Mouse (Mus musculus) small intestine, adult 2 months (tissue): Measurements from ENCODE around the gene Dpyd. TPM values are rescaled to one million over a fixed set of nuclear protein-coding genes. Genes with fewer than 3 reads are reported as not detected.

Experiments
- H3K27ac ChIP-seq: fragments of 200-500 bp; 2 replicates; pipeline ENCODE4 v1.5.1; 2012; ENCODE audit warnings: low read depth, low read length, control low read depth, inconsistent platforms; ENCODE audit not compliant: insufficient read depth
- H3K27me3 ChIP-seq: fragments of 200-500 bp; 2 replicates; pipeline ENCODE4 v1.6.1; 2012; ENCODE audit warnings: mild to moderate bottlenecking, moderate library complexity, low read length, inconsistent platforms; ENCODE audit not compliant: control insufficient read depth, insufficient read depth
- H3K36me3 ChIP-seq: fragments of 200-500 bp; 2 replicates; pipeline ENCODE4 v1.6.1; 2012; ENCODE audit warnings: mild to moderate bottlenecking, low read length, control low read depth, inconsistent platforms; ENCODE audit not compliant: control insufficient read depth, insufficient read depth
- H3K4me1 ChIP-seq: fragments of 200-500 bp; 2 replicates; pipeline ENCODE4 v1.6.1; 2012; ENCODE audit warnings: low read length, inconsistent platforms, mixed read lengths; ENCODE audit not compliant: control insufficient read depth, insufficient read depth, insufficient read length
- H3K4me3 ChIP-seq: fragments of 200-500 bp; 2 replicates; pipeline ENCODE4 v1.5.1; 2012; ENCODE audit warnings: low read depth, mild to moderate bottlenecking, control low read depth, inconsistent platforms, low read length, moderate library complexity
- CTCF ChIP-seq: fragments of 200-500 bp; IDR thresholded peaks from 2 replicates; pipeline ENCODE4 v1.5.1; 2012; ENCODE audit warnings: low read depth, mild to moderate bottlenecking, control low read depth, inconsistent platforms, low read length, moderate library complexity, mixed read lengths; ENCODE audit not compliant: insufficient replicate concordance, insufficient read length; ENCODE audit errors: extremely low read depth
- POLR2A ChIP-seq: fragments of 200-500 bp; IDR thresholded peaks from 2 replicates; pipeline ENCODE4 v1.6.1; 2012; ENCODE audit warnings: low read depth, mild to moderate bottlenecking, control low read depth, inconsistent platforms, low read length, moderate library complexity
- WGBS: fragments of 180-500 bp; shearing (Covaris S2); methylation state at CpG from one replicate; pipeline ENCODE4 v1.1.7; 2018; 5-methylcytosine and 5-hydroxymethylcytosine counted together
- polyA plus RNA-seq: library from polyadenylated mRNA; depleted of rRNA; stranded (reverse); fragments of >200 nt; gene quantifications from 2 replicates; pipeline ENCODE4 v1.2.3, GENCODE M21; 2012

Dpyd gene
- polyA plus RNA-seq, 1 experiment: 13.4 TPM

DNA sequence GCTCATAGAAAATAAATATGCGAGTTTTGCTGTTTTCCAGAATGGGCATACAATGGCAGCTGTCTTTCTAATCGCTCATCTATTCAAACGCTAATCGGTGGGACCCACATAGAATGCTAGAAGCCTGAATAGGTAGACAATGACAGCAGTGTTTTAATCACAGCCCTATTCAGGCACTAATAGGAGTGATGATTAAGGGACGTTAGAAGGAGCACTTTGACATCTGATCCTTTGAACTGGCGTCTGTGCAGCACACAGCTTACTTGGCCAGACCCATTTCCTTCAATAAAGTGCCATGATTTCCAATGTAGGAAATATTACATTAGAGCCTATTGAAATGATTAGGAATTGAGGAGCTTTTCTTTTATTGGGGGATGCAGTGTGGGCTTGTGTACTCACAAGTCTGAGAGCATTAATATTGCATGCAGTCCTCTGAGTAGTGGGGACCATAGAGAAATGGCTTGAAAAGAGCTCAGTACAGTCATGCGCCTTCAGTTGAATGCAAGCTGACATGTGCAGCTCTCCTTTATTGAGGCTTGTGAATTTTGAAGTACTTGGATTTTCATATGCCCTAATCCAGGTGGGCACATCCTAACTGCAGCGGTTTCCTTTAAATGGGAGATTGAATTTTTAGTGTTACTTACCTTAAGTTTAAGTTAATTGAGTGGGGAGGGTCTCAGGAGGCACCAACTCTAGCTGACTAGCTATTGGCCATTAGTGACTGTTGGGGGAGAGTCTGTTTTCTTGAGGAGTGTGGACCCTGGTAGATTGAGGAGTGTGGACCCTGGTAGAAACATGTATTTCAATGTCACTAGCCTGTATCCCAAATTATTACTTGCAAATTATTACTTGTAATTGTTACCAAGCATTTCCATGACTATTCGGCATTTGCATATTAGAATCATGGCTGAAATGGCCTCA, 64.8 kb downstream of the Dpyd start:
- Histone ChIP-seq H3K36me3 (peaks cover 1% of the 10 kb centered on the region; the same call in 1 of the 2 replicates), H3K4me1 (peaks cover 4% of the 10 kb centered on the region; the same call in 1 of the 2 replicates), H3K4me3 (no peak overlapping the region), H3K27ac (no peak overlapping the region), H3K27me3 (no peaks in the 10 kb centered on the region)
- WGBS: 77% methylated on average over 9 of the region's 9 CpGs
- no peak for TF ChIP-seq POLR2A
- no peak for TF ChIP-seq CTCF

DNA sequence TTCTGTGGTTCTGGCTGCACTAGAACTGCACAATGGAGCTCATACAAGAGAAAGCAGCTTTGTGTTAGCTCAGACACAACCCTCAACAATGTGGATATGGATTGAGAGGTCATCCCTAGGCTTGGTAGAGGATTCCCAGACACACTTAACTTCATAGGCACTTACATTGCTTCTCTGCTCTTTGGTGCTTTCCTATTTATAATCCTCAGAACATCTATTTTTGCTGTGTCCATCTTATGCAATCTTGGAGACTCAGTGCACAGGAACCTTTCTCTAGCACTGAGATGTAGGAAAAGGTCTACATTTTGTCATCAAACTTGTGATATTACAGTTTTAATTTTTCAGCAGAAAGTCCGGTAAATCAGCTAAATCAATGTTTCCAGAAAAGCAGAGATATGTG, 67.8 kb downstream of the Dpyd start:
- H3K27ac ChIP-seq: no peak overlapping the region
- TF ChIP-seq CTCF (no peak), POLR2A (no peak)
- 91% methylated on average over 1 of the region's 1 CpGs for WGBS
- no peaks in the 10 kb centered on the region for H3K27me3 ChIP-seq
- no peak overlapping the region for H3K4me3 ChIP-seq
- peaks cover 1% of the 10 kb centered on the region; the same call in 1 of the 2 replicates for H3K36me3 ChIP-seq
- H3K4me1 ChIP-seq: peaks cover 4% of the 10 kb centered on the region; the same call in 1 of the 2 replicates

DNA sequence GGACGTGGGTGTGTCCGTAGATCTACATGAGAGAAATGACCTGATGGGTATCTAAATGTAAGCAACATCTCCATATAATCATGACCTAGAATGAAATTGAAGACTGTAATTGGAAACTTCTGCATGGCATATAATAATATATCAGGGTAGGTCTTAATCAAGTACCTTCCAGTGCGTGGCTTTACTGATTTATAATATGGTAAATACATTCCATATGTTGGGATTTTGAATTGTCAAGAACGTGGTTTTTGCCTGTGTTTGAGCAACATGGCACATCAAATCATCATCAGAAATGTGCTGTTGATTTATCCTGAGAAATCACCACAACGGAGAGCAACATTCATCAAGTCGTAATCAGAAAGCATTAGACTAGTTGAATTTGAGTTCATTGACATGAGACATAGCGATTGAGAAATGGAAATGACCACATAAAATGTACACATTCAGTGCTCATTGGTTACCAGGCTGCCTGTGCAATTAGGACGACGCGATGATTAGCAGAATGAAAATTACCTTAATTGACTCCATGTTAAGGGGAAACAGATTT, 84.2 kb downstream of the Dpyd start:
- H3K36me3 ChIP-seq: 0 out of 2 replicates have a peak, but pooled peaks cover 3% of the 10 kb centered on the region
- no peak overlapping the region for H3K27ac ChIP-seq
- H3K27me3 ChIP-seq: no peaks in the 10 kb centered on the region
- WGBS: 92% methylated on average over 10 of the region's 10 CpGs
- no peak overlapping the region for H3K4me3 ChIP-seq
- no peaks in the 10 kb centered on the region for H3K4me1 ChIP-seq
- TF ChIP-seq CTCF (no peak), POLR2A (no peak)

DNA sequence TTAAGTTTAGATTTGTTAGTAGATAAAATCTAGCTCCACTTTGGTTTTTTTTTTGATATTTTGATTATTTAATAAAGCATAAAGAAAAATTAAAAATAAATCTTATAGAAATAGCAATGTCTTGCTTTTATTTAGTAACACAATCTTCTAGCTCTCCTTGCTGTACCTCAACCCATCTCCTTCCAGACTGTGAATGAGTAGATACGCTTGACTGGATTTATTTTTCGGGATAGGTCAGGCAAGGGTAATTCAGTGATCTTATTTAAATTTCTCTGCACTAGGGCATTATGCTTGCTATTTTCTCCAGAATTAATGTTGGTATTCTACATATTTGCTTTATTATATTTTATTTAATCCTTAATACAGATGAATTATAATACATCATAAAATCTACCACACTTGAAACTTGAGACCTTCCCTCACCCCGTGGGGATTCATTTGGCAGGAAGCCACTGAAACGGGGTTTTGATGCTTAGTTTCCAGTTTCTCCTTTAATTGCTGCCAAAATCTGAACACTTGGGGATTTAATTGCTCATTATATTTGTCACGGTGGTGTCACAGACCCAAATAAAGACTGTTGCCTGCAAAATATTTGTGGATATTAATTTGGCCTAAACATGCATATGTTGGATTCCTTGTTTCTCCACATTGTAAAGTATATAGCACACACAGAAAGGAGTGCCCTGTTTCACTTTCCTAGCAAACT, 102.2 kb downstream of the Dpyd start:
- H3K27ac ChIP-seq: no peak overlapping the region
- H3K4me1 ChIP-seq: no peaks in the 10 kb centered on the region
- H3K4me3 ChIP-seq: no peak overlapping the region
- no peaks in the 10 kb centered on the region for H3K27me3 ChIP-seq
- no peaks in the 10 kb centered on the region for H3K36me3 ChIP-seq
- TF ChIP-seq POLR2A: no peak
- TF ChIP-seq CTCF: no peak
- 79% methylated on average over 5 of the region's 5 CpGs for WGBS

DNA sequence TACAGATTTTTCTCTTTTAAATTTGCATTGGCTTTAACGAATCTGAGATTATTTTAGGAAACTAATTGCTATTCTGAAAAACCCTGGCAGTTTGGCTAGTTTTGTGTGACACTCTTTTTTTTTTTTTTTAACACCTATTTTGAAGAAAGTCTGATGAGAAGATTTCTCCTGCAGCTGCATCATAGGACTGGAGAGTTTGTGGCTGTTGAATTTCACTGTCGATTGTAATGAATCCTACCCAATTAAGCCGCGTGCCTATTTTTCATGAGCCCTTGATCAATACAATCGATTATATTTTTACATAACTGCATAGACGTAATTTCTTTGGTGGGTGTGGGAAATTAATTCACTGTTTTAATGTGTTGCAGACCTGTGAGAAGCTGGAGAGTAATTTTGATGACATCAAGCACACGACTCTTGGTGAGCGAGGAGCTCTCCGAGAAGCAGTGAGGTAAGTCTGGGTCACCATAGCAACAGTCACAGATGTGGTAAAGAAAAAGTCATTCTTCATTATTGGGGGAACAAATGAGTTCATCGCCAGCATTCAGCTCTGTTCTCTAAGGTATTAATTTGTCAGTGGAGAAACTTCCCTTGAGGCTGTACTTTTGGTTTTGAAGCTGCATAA, 112.3 kb downstream of the Dpyd start:
- Histone ChIP-seq H3K27me3 (no peaks in the 10 kb centered on the region), H3K4me3 (no peak overlapping the region), H3K36me3 (no peaks in the 10 kb centered on the region), H3K27ac (no peak overlapping the region), H3K4me1 (no peaks in the 10 kb centered on the region)
- 85% methylated on average over 10 of the region's 10 CpGs for WGBS
- TF ChIP-seq CTCF (no peak), POLR2A (no peak)

DNA sequence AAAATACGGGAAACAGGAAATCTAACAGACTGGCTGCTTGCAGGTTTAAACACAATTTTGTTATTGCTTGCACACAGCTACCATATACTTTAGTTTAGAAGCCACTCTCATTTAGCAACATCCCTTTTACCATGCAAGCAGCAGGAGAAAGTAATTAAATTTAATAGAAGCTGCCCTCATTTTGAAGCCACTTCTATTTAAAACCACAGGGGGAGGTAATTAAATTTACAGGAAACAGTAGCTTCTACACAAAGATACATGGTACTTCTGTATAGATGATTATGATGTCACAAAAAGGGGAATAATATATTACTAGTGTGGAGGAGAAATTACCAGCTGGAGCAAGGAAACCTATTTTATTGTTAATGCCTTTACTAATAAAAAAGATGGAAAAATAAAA, 113.5 kb downstream of the Dpyd start:
- Histone ChIP-seq H3K27ac (no peak overlapping the region), H3K4me1 (no peaks in the 10 kb centered on the region), H3K27me3 (no peaks in the 10 kb centered on the region), H3K36me3 (no peaks in the 10 kb centered on the region), H3K4me3 (no peak overlapping the region)
- WGBS: 85% methylated on average over 1 of the region's 1 CpGs
- TF ChIP-seq POLR2A (no peak), CTCF (no peak)
